Mouse (Mus musculus) liver, embryonic 14.5 days (tissue): ENCODE measurements around the gene Slc25a19. TPM values are rescaled to one million over a fixed set of nuclear protein-coding genes. Genes with fewer than 3 reads are reported as not detected.

ENCODE experiments used
- ATAC-seq: fragments of 200-750 bp; cut with Nextera tagmentation; 2 replicates; pipeline ENCODE4 v1.8.0; 2017; ENCODE audit warnings: moderate number of reproducible peaks, mild to moderate bottlenecking, moderate library complexity; ENCODE audit not compliant: insufficient read depth
- DNase-seq, 3 experiments: peaks; one replicate each; pipeline ENCODE4 v3.0.0-alpha.2; 2012 to 2013; ENCODE audit warnings: low read depth in 3 of 3, low spot score in 3 of 3
- H3K27ac ChIP-seq: fragments of 300-500 bp; sonication (generic); 2 replicates; pipeline ENCODE4 v1.5.1; 2014; ENCODE audit warnings: moderate library complexity, mild to moderate bottlenecking, control low read depth, inconsistent platforms
- H3K27me3 ChIP-seq: fragments of 300-500 bp; sonication (generic); 2 replicates; pipeline ENCODE4 v1.6.1; 2014; ENCODE audit warnings: mild to moderate bottlenecking, low read length, moderate library complexity; ENCODE audit not compliant: control insufficient read depth, insufficient read depth
- H3K36me3 ChIP-seq: fragments of 300-500 bp; sonication (generic); replicated peaks from 2 replicates; pipeline ENCODE4 v1.6.1; 2014; ENCODE audit warnings: low read depth; ENCODE audit not compliant: control insufficient read depth, insufficient read depth
- H3K4me1 ChIP-seq, 2 experiments: fragments of 200-500 bp in 1 of 2; fragments of 300-500 bp in 1 of 2; sonication (generic) in 1 of 2; replicated peaks; 2 replicates each; pipeline ENCODE4 v1.6.1; 2012 to 2014; ENCODE audit warnings: antibody characterized with exemption in 1 of 2, inconsistent platforms in 1 of 2, low read length in 1 of 2; ENCODE audit not compliant: control insufficient read depth in 2 of 2, insufficient read depth in 2 of 2
- H3K4me2 ChIP-seq: fragments of 300-500 bp; sonication (generic); 2 replicates; pipeline ENCODE4 v1.6.1; 2014; ENCODE audit warnings: low read depth, mild to moderate bottlenecking, control low read depth, moderate library complexity
- H3K4me3 ChIP-seq, 2 experiments: fragments of 200-500 bp in 1 of 2; fragments of 300-500 bp in 1 of 2; sonication (generic) in 1 of 2; 2 replicates each; pipeline ENCODE4 v1.5.1; 2012 to 2014; ENCODE audit warnings: low read depth in 2 of 2, low read length in 2 of 2, mild to moderate bottlenecking in 2 of 2, control low read depth in 1 of 2, inconsistent platforms in 1 of 2, moderate library complexity in 1 of 2; ENCODE audit not compliant: insufficient read depth in 1 of 2
- H3K9ac ChIP-seq: fragments of 300-500 bp; sonication (generic); replicated peaks from 2 replicates; pipeline ENCODE4 v1.6.1; 2014; ENCODE audit warnings: mild to moderate bottlenecking, control low read depth, moderate library complexity
- H3K9me3 ChIP-seq: fragments of 300-500 bp; sonication (generic); 2 replicates; pipeline ENCODE4 v1.6.1; 2016; ENCODE audit warnings: low read length, mixed read lengths; ENCODE audit not compliant: control insufficient read depth
- CTCF ChIP-seq: IDR thresholded peaks from 2 replicates; pipeline ENCODE4 v1.5.1; 2016; ENCODE audit warnings: antibody characterized with exemption, low read depth, control low read depth
- EP300 ChIP-seq: IDR thresholded peaks from 2 replicates; pipeline ENCODE4 v1.6.1; 2016; ENCODE audit warnings: antibody characterized with exemption, low read depth
- WGBS: fragments of 180-500 bp; shearing (Covaris S2); extraction: QIAGEN DNeasy Blood & Tissue Kit; methylation state at CpG from one replicate; pipeline ENCODE4 v1.1.7; 2014; ENCODE audit not compliant: insufficient replicate concordance; 5-methylcytosine and 5-hydroxymethylcytosine counted together
- polyA plus RNA-seq, 2 experiments: library from polyadenylated mRNA; depleted of rRNA in 1 of 2; stranded (reverse) in 1 of 2; unstranded in 1 of 2; fragments of >200 nt; fragmentation: Nextera tagmentation in 1 of 2; extraction: Ambion mirVana in 1 of 2; gene quantifications; 2 replicates each; pipeline versions ENCODE4 v1.2.1 to v1.2.3; 2012 to 2014

Slc25a19 gene
- polyA plus RNA-seq, 2 experiments, result 8.5 to 10.5 TPM

DNA sequence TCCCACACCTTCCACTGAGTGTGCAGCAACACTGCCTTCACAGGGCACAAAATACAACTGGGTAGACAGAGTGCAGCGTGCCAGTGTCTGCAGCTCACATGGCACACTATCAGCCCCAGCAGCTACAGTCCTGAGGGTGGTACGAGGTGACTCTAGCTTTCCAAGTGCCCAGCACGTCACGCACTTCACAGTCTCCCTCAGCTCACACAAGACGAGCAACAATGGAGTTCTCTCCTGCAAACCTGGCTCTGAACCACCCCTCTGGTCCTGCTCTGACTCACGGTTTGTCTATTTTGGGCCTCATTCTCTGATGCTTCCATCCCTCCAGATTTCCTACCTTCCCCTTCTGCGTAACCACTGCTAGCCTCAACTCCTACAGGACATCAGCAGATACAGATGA is 28.4 kb downstream of the Slc25a19 start:
- H3K4me1 ChIP-seq, result peaks cover 11 to 12% of the 10 kb centered on the region in 2 experiments
- H3K27me3 ChIP-seq, result no peaks in the 10 kb centered on the region
- TF ChIP-seq CTCF, result no peak
- no peak for TF ChIP-seq EP300
- H3K9me3 ChIP-seq, result no peaks in the 10 kb centered on the region
- ATAC-seq (no peak), DNase-seq (no peak)
- H3K27ac ChIP-seq, result no peak overlapping the region
- H3K36me3 ChIP-seq, result peaks cover 22% of the 10 kb centered on the region
- no peak overlapping the region for H3K4me3 ChIP-seq
- 83% methylated on average over 7 of the region's 7 CpGs for WGBS
- no peak overlapping the region for H3K4me2 ChIP-seq
- no peak overlapping the region for H3K9ac ChIP-seq

DNA sequence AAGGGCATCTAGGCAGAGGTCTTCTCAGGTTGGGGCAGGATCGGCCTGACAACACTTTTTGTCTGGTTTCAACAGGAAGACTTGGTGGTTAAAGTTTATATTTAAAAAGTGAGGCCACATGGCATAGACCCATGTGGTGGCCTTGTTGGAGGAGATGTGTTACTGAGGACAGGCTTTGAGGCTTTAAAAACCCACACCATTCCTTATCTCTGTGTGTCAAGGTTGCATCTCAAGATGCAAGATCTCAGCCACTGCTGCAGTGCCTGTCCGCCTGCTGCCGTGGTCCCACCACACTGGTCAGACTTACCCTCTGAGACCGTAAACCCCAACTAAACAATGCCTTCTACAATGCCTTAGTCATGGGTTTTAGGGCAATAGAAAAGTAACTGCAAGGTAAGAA is 29.8 kb downstream of the Slc25a19 start:
- H3K36me3 ChIP-seq, result peaks cover 34% of the 10 kb centered on the region
- H3K9me3 ChIP-seq, result no peaks in the 10 kb centered on the region
- 51% methylated on average over 4 of the region's 4 CpGs for WGBS
- TF ChIP-seq CTCF, result no peak
- no peak for TF ChIP-seq EP300
- no peak for DNase-seq
- H3K4me2 ChIP-seq, result no peak overlapping the region
- ATAC-seq, result no peak
- H3K4me1 ChIP-seq, result peaks cover 11 to 12% of the 10 kb centered on the region in 2 experiments
- H3K9ac ChIP-seq, result no peak overlapping the region
- H3K4me3 ChIP-seq, result no peak overlapping the region
- H3K27ac ChIP-seq, result no peak overlapping the region
- H3K27me3 ChIP-seq, result no peaks in the 10 kb centered on the region

- H3K36me3 ChIP-seq, result peaks cover 55% of the 10 kb centered on the region
- no peak overlapping the region for H3K4me3 ChIP-seq
- no peak for ATAC-seq
Measured at GRCm38 (mm10) chr11:115595209-115595608, 32.9 kb downstream of the Slc25a19 start.

GRCm38 (mm10) chr11:115590526-115591075 is 37.5 kb downstream of the Slc25a19 start:
- ATAC-seq (no peak), DNase-seq (no peak)
- Histone ChIP-seq H3K9ac (no peak overlapping the region), H3K4me2 (no peak overlapping the region), H3K9me3 (no peaks in the 10 kb centered on the region), H3K4me3 (no peak overlapping the region), H3K27ac (no peak overlapping the region), H3K27me3 (no peaks in the 10 kb centered on the region), H3K4me1 (no peaks in the 10 kb centered on the region), H3K36me3 (peaks cover 78% of the 10 kb centered on the region)
- no peak for TF ChIP-seq EP300
- TF ChIP-seq CTCF, result no peak
- 66% methylated on average over 2 of the region's 2 CpGs for WGBS

More at GRCm38 (mm10) chr11:115595209-115595608, 32.9 kb downstream of the Slc25a19 start:
- Histone ChIP-seq H3K27ac (no peak overlapping the region), H3K9me3 (no peaks in the 10 kb centered on the region), H3K4me2 (no peak overlapping the region), H3K9ac (no peak overlapping the region), H3K27me3 (no peaks in the 10 kb centered on the region), H3K4me1 (no peaks in the 10 kb centered on the region)
- DNase-seq, result no peak
- TF ChIP-seq CTCF (no peak), EP300 (no peak)
- WGBS, result 78% methylated on average over 3 of the region's 3 CpGs

DNA sequence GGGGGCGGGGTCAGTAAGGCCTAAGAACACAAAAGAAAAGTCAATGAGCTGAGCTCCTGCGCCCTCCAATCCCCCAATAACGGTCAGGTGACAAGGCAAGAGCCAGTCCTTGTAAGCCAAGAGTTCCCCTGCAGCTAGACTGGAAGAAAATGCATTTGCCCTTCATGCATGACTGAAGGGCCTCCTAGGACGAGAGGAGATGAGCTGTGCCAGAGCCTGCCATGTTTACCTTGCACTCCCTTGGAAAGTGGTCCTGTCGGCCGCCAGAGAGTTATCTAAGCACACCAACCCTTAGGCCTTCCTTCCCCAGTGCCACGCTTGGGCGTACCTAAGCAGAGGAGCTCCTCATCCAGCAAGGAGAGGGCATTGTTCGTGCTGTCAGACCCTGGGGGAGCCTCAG is 40.1 kb downstream of the Slc25a19 start:
- H3K36me3 ChIP-seq, result peaks cover 80% of the 10 kb centered on the region
- TF ChIP-seq EP300 (no peak), CTCF (no peak)
- ATAC-seq, result no peak

More for the DNA sequence above, 40.1 kb downstream of the Slc25a19 start:
- Histone ChIP-seq H3K4me2 (no peak overlapping the region), H3K4me1 (no peaks in the 10 kb centered on the region), H3K4me3 (no peak overlapping the region), H3K27ac (no peak overlapping the region), H3K9me3 (no peaks in the 10 kb centered on the region), H3K27me3 (no peaks in the 10 kb centered on the region), H3K9ac (no peak overlapping the region)
- no peak for DNase-seq
- whole genome bisulfite sequencing, result 77% methylated on average over 9 of the region's 9 CpGs
